Mouse (Mus musculus) layer of hippocampus, postnatal 25 days (tissue): ENCODE measurements around the gene Dusp5. TPM values are rescaled to one million over a fixed set of nuclear protein-coding genes. Genes with fewer than 3 reads are reported as not detected.

Experiments
- DNase-seq, 2 experiments: peaks; one replicate each; pipeline ENCODE4 v3.0.0; 2022; ENCODE audit warnings: mixed read lengths in 2 of 2, low spot score in 1 of 2; ENCODE audit errors: extremely low spot score in 1 of 2
- total RNA-seq, 2 experiments: library from RNA; stranded (reverse); gene quantifications; 2 replicates each; pipeline ENCODE4 v1.2.3; 2021

The Dusp5 gene
- total RNA-seq, 2 experiments from 2014 or later = 19.6 to 23.9 TPM

GRCm38 (mm10) chr19:53538024-53538423 is 9.1 kb downstream of the Dusp5 start:
- DNase-seq = no peak

GRCm38 (mm10) chr19:53538796-53539195 is 9.9 kb downstream of the Dusp5 start:
- no peak for DNase-seq

GRCm38 (mm10) chr19:53539296-53539695 is 10.4 kb downstream of the Dusp5 start:
- no peak for DNase-seq

- no peak for DNase-seq
Observed at GRCm38 (mm10) chr19:53543602-53544001, 14.7 kb downstream of the Dusp5 start.

GRCm38 (mm10) chr19:53544923-53545561 is 16.1 kb downstream of the Dusp5 start:
- DNase-seq = no peak

GRCm38 (mm10) chr19:53547597-53547996 is 18.7 kb downstream of the Dusp5 start:
- DNase-seq = no peak

- DNase-seq = no peak
Observed at GRCm38 (mm10) chr19:53550972-53551371, 22.1 kb downstream of the Dusp5 start.

- no peak for DNase-seq
Observed at GRCm38 (mm10) chr19:53552216-53552786, 23.4 kb downstream of the Dusp5 start.

- no peak for DNase-seq
Observed at GRCm38 (mm10) chr19:53552795-53553194, 23.9 kb downstream of the Dusp5 start.

GRCm38 (mm10) chr19:53554402-53554801 is 25.5 kb downstream of the Dusp5 start:
- no peak for DNase-seq

GRCm38 (mm10) chr19:53554981-53555616 is 26.2 kb downstream of the Dusp5 start:
- no peak for DNase-seq

GRCm38 (mm10) chr19:53556841-53557240 is 27.9 kb downstream of the Dusp5 start:
- no peak for DNase-seq

- no peak for DNase-seq
Observed at GRCm38 (mm10) chr19:53557267-53557936, 28.5 kb downstream of the Dusp5 start.

- DNase-seq = no peak
Observed at GRCm38 (mm10) chr19:53560436-53560835, 31.5 kb downstream of the Dusp5 start.

GRCm38 (mm10) chr19:53564174-53564573 is 35.3 kb downstream of the Dusp5 start:
- DNase-seq = no peak

- no peak for DNase-seq
Observed at GRCm38 (mm10) chr19:53565565-53566277, 36.8 kb downstream of the Dusp5 start.

- no peak for DNase-seq
Observed at GRCm38 (mm10) chr19:53567864-53568263, 39.0 kb downstream of the Dusp5 start.

GRCm38 (mm10) chr19:53568553-53568952 is 39.6 kb downstream of the Dusp5 start:
- no peak for DNase-seq

GRCm38 (mm10) chr19:53571056-53571455 is 42.1 kb downstream of the Dusp5 start:
- DNase-seq = no peak

- DNase-seq = no peak
Observed at GRCm38 (mm10) chr19:53571501-53572428, 42.9 kb downstream of the Dusp5 start.
